Mouse (Mus musculus): Measurements from ENCODE around the gene Shank2.

- TF ChIP-seq CTCF (IDR thresholded peaks at IDR 0.05; ENCODE audit: low read depth) (no peak), EP300 (IDR thresholded peaks at IDR 0.05; ENCODE audit: low read depth) (no peak)
These were observed 443.1 kb downstream of the Shank2 start for GRCm38 (mm10) chr7:144444788-144445187.
